Mouse (Mus musculus) cerebellum, adult 9-10 months (tissue): ENCODE measurements around the gene Apbb2.

ENCODE experiments used
- DNase-seq: peaks from one replicate; pipeline ENCODE4 v3.0.0; 2022

The Apbb2 gene

GRCm38 (mm10) chr5:66618597-66618996, at the start of gene Apbb2:
TSS of gene Apbb2 (minus strand) at chr5:66618784.
- peak; percentile 93 for DNase-seq

- no peak for DNase-seq
Measured at GRCm38 (mm10) chr5:66654220-66654619, 35.6 kb upstream of the Apbb2 start.

GRCm38 (mm10) chr5:66647504-66647903, 28.9 kb upstream of the Apbb2 start:
- DNase-seq: no peak

- DNase-seq: no peak
Measured at GRCm38 (mm10) chr5:66643260-66643659, 24.7 kb upstream of the Apbb2 start.

GRCm38 (mm10) chr5:66642156-66642555, 23.6 kb upstream of the Apbb2 start:
- no peak for DNase-seq

- DNase-seq: no peak
Measured at GRCm38 (mm10) chr5:66635459-66636079, 17.0 kb upstream of the Apbb2 start.

- DNase-seq: no peak
Measured at GRCm38 (mm10) chr5:66627805-66628204, 9.2 kb upstream of the Apbb2 start.

GRCm38 (mm10) chr5:66620191-66620625, 1.6 kb upstream of the Apbb2 start:
- DNase-seq: peak; percentile 90

- peak; percentile 54 for DNase-seq
Measured at GRCm38 (mm10) chr5:66619675-66620074, 1.1 kb upstream of the Apbb2 start.

GRCm38 (mm10) chr5:66619195-66619594, 611 bp upstream of the Apbb2 start:
- DNase-seq: no peak

GRCm38 (mm10) chr5:66617921-66618460, 593 bp downstream of the Apbb2 start:
- DNase-seq: peak; percentile 61

- DNase-seq: no peak
Measured at GRCm38 (mm10) chr5:66614940-66615339, 3.6 kb downstream of the Apbb2 start.

GRCm38 (mm10) chr5:66613725-66614124, 4.9 kb downstream of the Apbb2 start:
- no peak for DNase-seq

GRCm38 (mm10) chr5:66612964-66613363, 5.6 kb downstream of the Apbb2 start:
- DNase-seq: peak; percentile 57

GRCm38 (mm10) chr5:66611851-66612250, 6.7 kb downstream of the Apbb2 start:
- no peak for DNase-seq

GRCm38 (mm10) chr5:66611361-66611760, 7.2 kb downstream of the Apbb2 start:
- DNase-seq: no peak

- DNase-seq: no peak
Measured at GRCm38 (mm10) chr5:66610270-66610669, 8.3 kb downstream of the Apbb2 start.

- no peak for DNase-seq
Measured at GRCm38 (mm10) chr5:66609306-66609705, 9.3 kb downstream of the Apbb2 start.

- DNase-seq: no peak
Measured at GRCm38 (mm10) chr5:66607801-66608200, 10.8 kb downstream of the Apbb2 start.

- no peak for DNase-seq
Measured at GRCm38 (mm10) chr5:66607201-66607600, 11.4 kb downstream of the Apbb2 start.

- DNase-seq: no peak
Measured at GRCm38 (mm10) chr5:66605636-66606035, 12.9 kb downstream of the Apbb2 start.

- DNase-seq: no peak
Measured at GRCm38 (mm10) chr5:66604423-66604822, 14.2 kb downstream of the Apbb2 start.

GRCm38 (mm10) chr5:66603746-66604145, 14.8 kb downstream of the Apbb2 start:
- no peak for DNase-seq

GRCm38 (mm10) chr5:66603223-66603622, 15.4 kb downstream of the Apbb2 start:
- no peak for DNase-seq

- DNase-seq: no peak
Measured at GRCm38 (mm10) chr5:66602287-66602820, 16.2 kb downstream of the Apbb2 start.
